Mouse (Mus musculus): Measurements from ENCODE around the gene Olfr319.
"Not testable (repeated sequence)": the region's sequence is repeated elsewhere in the genome, so short reads cannot be mapped to it uniquely, and the experiment has no call there.

Gene Olfr319

DNA sequence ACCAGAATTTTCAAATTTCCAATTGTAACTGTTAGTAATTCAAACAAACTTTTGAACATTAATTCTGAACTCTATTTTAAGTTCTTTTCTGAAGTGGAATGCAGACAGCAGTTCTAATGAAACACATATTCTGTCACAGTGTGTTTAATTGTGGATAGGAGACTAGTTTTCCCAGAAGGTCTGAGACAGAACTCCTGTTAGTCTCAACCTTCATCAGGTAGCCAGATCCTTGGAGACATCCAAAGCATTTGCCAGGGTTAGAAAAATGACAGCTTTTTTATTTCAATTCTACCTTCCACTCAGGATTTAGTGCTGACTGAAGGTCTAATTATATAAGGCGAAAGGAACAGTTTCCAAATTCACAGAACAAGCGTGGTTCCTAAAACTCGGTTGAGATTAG, at the start of gene Olfr319:
Olfr319 (plus strand) TSS at position 301 of the 400 bp plus-strand sequence.
- DNase-seq (ENCODE audit: low spot score) = no peak

DNA sequence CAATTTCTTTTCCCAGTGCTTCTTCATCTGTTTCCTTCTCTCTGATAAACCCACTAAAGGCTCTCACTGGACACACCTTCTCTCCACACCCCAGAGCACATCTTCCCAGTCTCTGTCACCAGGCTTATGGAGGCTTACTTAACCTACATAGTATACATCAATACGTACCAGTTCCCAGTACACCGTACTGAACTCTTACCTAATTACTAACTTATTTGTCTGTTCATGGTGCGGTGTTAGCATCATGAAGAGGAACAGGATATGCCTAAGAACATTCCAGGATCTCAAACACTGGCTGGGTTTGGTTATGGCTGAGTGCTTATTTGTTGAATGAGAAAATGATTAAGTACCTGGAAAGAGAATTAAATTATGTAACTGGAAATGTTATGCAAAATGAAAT, 43.8 kb upstream of the Olfr319 start:
- no peak for DNase-seq (ENCODE audit: low spot score)

DNA sequence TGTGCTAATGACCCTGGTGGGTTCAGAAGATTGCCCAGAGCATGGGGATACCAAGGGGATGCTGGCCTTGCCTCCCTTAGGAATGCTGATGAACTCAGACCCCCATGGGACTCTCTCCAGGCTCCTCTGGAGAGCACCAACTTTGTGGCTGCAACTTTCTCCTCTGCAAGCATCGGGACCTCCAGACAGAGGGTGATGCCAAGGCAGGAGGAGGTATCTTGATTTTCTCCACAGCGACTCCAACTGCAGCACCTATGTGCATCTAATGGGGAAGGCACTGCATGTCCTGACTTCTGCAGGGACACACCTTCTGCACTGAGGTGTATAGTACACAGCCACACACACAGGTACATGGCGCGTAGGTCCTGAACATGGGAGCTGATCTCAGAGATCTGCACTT, 40.4 kb upstream of the Olfr319 start, which contains the start of gene Olfr322:
Olfr322 (plus strand) TSS at position 187 of the 400 bp plus-strand sequence.
- no peak for DNase-seq (ENCODE audit: low spot score)

DNA sequence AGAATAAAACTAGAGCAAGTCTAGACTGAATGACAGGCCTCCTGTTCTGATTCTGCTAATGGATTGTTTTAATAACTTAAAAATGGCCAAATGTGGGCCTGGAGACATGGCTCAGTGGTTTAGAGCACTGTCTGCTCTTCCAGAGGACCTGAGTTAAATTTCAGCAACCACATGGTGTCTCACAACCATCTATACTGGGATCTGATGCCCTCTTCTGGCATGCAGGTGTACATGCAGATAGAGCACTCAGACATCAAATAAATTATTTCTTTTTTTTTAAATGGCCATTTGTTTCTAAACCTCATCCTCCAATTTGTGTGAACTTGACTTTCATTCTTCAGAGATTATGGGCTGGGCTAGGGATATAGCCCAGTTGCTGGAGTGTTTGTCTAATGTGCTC, 29.7 kb upstream of the Olfr319 start:
- DNase-seq (ENCODE audit: low spot score) = no peak

DNA sequence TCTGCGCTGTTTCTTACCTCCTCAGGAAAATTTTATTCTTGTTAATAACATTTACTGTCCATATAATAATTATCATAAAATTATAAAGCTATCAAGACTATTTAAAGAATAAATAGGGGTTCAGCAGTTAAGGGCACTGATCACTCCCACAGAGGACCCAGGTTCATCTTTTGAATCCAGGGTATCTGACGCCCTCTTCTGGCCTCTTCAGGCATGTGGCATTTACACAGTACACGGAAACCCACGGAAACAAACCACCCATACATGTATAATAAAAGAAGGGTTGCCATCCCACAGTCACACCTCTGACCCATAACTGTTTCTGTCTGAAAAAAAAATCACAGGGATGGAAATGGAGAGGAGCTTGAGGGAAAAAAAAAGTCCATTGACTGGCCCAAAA, 27.1 kb upstream of the Olfr319 start:
- DNase-seq (ENCODE audit: low spot score) = no peak

DNA sequence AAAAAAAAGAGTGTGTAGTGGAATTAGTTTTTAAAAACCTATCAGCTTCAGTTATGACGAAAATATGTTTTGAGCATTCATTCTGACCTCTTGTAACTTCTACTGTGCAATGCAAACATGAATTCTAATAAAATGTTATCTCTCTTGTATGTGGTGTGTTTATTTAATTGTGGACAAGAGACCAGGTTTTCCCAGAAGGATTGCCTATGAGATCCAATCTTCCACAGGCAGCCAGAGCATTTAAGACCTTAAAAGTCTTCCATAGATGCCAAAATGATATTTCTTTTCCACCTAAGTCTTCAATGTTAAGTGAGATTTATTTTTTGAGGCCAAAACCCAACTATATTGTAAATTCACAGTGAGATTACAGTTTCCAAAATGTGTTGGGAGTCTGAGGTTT, 18.2 kb upstream of the Olfr319 start, which contains the start of gene Olfr320:
Olfr320 (plus strand) TSS at position 301 of the 400 bp plus-strand sequence.
- DNase-seq (ENCODE audit: low spot score) = no peak

DNA sequence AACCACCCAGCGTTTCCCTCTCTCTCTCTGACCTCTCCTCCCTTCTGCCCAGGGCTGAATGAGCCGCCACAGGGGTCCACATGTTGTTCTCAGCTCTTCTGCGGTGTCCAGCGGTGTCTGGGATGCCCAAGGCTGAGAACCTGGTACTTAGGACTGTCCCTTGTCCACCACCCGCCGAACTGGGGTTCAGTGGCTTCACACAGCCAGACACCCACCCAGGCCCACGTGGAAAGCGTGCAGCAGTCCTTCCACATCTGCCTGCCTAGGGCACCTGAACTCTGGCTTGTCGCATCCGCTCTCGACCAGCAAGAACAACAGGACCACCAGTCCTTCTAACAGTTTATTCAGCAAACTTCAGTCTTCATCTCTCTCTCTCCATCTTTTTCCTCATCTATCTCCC, 10.1 kb downstream of the Olfr319 start:
- DNase-seq (ENCODE audit: low spot score) = no peak

DNA sequence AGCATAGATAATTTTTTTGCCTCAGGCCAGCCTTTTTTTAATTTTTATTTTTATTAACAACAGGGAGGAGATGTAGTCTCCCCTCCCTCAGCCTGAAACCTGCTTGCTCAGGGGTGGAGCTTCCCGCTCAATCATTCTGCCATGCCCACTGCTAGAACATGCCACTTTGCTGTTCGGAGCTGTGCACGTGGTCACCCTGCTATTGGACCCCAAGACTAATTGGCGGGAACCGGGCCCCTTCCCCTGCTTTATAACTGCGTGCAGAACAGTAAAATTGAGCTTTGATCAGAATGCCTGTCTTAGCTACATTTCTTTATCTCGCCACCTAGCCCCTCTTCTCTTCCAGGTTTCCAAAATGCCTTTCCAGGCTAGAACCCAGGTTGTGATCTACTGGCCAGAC, 18.8 kb downstream of the Olfr319 start:
- not testable (repeated sequence) for DNase-seq (ENCODE audit: low spot score)

DNA sequence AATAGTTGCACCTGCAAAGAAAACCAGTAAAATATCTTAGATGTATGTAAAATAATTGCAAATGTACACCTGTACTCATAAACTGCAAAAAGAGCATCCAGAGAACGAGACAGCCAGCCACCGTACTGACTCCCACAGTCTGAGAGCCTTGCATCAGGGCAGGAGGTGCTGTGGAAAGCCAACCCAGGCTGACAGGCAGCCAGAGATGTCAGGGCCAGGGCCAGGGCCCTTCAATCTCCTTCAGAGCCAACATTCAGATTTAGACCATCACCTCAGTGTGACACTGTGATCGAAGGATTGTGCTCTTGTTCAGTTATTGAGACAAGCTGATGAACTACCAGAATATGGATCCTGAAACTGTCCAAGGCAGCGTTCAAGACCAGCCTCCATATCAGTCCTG, 20.7 kb downstream of the Olfr319 start:
- no peak for DNase-seq (ENCODE audit: low spot score)

DNA sequence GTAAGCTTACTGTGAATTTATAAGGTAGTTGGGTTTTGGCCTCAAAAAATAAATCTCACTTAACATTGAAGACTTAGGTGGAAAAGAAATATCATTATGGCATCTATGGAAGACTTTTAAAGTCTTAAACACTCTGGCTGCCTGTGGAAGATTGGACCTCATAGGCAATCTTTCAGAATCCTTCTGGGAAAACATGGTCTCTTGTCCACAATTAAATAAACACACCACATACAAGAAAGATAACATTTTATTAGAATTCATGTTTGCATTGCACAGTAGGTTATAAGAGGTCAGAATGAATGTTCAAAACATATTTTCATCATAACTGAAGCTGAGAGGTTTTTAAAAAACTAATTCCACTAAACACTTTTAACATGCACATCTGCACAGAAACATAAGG, 25.0 kb downstream of the Olfr319 start, which contains the start of gene Olfr318:
Olfr318 (minus strand) TSS at position 101 of the 400 bp plus-strand sequence.
- no peak for DNase-seq (ENCODE audit: low spot score)

DNA sequence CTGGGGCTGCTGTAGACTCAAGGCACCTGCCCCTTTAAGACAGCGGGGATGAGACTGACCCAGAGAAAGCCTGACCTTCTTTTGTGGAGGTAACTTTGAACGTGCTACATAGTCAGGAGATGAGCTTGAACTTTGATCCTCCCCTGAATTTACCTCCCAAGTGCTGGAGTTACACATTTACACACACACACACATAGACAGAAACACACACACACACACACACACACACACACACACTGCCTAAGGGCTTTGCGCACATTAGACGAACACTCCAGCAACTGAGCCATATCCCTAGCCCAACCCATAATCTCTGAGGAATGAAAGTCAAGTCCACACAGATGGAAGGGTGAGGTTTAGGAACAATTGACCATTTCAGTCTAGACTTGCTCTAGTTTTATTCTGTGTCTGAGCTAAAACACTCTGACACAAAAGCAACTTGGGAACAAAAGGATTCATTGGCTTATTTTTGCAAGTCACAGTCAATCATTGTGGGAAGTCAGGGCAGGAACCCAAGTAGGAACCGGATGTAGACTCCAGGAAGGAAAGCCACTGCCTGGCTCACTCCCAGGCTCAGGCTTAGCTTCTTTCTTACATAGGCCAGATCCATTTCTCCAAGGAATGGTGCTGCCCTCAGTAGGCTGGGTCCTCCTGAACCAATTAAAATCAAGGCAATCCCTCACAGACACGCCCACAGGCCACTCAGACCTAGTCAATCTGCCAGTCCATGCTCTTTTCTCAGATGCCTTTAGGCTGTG, 29.1 kb downstream of the Olfr319 start:
- DNase-seq (ENCODE audit: low spot score) = not testable (repeated sequence)

DNA sequence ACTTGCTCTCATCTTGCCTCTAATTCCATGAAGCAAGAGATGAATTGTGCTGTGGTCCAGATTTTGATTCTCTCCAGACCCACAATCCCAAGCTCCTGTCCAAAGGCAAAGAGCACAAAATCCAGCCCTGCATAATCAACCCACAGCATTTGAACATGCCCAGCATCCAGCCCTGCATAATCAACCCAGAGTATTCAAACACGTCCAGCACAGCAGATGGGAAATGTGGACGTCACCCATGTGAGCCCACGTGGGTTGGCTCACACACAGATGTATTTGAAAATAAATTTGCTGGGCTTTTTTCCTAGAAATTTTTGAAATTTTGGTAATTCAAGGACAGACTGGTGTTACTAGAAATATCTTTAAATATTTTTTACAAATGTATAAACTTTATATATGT, 34.4 kb downstream of the Olfr319 start:
- DNase-seq (ENCODE audit: low spot score) = no peak

DNA sequence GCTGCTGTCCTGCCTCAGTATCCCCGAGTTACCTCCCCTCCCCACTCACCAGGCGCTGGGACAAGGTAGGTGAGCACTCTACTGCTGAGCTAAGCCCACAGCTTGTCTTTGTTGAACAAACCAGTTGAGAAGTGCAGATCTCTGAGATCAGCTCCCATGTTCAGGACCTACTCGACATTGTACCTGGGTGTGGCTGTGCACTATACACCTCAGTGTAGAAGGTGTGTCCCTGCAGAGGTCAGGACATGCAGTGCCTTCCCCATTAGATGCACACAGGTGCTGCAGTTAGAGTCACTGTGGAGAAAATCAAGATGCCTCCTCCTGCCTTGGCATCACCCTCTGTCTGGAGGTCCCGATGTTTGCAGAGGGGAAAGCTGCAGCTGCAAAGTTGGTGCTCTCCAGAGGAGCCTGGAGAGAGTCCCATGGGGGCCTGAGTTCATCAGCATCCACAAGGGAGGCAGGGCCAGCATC, 39.9 kb downstream of the Olfr319 start, which contains the start of gene Olfr317:
Olfr317 (minus strand) TSS at position 421 of the 471 bp plus-strand sequence.
- DNase-seq (ENCODE audit: low spot score) = no peak

DNA sequence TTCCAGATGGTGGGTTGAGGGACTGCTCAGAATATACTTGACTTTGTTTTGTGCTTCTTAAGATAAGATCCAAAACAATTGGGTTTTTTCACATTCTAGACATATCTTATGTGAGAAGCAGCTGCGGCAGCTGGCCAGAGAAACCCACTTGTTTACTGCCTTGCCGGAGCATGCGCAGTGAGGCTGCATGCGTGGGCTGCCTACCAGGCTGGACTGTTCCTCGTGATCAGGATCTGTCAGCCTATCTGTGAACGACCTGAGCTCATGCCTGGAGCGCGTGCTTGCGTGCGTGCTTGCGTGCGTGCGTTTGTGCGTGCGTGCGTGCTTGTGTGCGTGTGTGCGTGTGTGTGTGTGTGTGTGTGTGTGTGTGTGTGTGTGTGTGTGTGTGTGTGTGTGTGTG, 52.1 kb downstream of the Olfr319 start:
- not testable (repeated sequence) for DNase-seq (ENCODE audit: low spot score)

DNA sequence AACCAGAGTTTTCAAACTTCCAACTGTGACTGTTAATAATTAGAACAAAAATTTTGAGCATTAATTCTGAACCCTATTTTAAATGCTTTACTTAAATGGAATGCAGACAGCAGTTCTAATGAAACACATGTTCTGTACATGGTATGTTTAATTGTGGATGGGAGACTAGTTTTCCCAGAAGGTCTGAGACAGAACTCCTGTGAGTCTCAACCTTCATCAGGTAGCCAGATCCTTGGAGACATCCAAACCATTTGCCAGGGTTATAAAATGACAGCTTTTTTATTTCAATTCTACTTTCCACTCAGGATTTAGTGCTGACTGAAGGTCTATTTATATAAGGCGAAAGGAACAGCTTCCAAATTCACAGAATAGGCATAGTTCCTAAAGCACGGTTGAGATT, 53.5 kb downstream of the Olfr319 start, which contains the start of gene Olfr316:
Olfr316 (plus strand) TSS at position 301 of the 400 bp plus-strand sequence.
- DNase-seq (ENCODE audit: low spot score) = no peak
